Mouse (Mus musculus): ENCODE data around the gene Zfp420.

Gene Zfp420

DNA sequence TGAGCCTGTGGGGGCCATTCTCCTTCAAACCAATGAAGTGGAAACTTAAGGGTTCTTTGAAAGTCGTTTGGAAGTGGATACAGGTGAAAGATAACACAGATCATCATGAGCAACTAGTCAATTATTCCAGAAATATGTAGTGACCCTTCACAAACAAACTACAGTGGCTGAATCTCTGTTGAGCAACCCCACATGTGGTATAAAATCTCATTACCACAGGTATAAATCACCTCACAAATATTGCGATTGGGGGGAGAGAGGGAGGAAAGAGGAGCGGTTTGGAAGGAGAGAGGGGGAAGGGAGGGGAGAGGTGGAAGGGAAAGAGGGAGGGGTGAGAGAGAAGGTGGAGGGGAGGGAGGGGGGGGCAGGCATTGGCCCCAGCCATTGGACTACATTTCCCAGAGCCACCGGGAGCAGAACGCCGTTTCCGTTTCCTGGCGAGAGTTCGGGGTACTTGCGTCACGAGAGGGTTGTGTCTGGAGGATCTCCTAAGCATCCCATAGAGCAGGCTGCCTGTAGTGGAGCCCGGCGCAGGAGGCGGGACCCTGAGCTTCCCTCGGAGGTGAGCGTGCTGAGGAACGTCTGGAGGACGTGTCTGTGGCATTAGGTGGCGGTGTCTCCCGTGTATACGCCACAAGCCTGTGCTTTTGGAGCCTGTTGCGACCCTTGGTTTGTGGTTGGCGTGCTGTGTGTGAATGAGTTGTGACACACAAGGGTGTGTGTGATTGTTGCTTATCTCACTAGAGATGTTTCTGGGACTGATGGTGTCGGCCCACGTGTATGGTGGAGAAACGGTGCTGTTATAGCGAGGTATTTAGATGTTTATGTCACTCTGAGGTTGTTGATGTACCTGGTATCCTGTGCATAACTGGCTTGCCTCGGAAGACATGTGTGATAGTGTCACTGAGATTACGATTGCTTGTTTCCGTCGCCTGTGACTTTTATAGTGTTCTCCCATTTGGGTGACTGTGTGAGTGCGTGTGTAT lies at the start of gene Zfp420:
Zfp420 (plus strand) TSS at position 448 of the 986 bp plus-strand sequence.
- peak; percentile 99 for DNase-seq

DNA sequence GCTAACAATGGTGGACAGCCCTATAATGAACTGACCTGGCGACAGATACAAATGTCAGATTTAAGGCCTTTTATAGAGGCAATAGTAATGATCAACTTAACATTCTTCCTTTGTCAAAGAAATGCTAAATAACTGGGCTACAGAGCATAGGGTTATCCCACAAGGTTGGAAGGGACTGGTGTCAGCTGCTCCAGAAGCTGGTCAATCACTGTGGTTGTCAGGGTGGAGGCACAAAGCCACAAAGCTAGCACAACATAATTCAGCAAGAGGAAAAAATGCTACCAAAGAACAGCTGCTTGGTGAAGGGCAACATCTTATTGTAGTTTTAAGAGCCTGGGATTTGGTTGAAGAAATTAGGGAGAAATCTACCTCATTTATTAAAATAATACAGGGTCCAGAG lies 47.5 kb upstream of the Zfp420 start:
- DNase-seq: peak; percentile 73

DNA sequence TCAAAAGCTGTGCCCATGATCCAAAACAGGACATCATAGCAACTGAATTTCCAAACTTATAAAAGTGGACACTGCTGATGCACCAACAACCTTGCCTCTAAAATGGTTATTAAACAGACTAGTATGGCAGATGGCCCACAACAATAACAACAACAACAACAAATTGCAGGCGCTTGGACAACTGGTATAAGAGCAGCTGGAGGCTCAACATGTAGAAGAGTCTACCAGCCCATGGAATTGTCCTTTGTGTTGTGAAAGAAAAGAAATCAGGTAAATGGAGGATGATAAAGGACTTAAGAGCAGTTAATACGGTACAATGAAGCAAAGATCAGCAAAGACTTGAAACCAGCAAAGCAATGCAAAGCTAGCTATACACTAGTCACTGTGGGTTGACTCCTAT lies 45.4 kb upstream of the Zfp420 start:
- DNase-seq: peak; percentile 60

DNA sequence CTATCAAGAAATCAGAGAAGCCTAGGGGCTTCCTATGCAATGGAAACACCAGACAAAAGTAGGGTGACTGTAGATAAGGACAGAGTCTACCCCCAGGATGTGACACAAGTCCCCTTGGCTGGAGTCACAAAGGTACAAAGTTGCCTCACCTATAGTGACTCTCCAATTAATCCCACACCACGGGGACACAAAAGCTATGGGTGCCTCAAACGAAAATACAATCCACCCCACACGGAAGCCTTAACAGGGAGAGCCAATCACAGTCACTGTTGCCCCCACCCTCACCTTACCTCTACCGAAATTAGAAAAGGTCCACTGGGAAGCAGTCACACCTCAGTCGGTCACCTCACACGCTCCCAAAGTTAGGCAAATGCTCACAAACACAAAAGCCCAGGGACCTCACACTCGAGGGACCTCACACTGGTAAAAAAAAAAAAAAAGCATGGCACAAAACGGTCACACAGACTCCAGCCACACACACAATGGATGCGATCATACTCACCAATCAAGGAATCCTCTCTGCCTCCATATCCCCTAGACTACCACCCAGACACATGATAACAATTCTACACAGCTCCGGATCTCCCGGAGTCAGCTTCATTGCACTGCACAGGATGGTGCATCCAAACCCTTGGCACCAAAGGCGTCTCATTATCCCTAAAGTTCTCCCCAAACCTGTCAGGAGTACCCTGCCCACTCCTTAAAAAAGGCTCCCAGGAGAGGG lies 44.6 kb upstream of the Zfp420 start:
- DNase-seq: peak; percentile 85

DNA sequence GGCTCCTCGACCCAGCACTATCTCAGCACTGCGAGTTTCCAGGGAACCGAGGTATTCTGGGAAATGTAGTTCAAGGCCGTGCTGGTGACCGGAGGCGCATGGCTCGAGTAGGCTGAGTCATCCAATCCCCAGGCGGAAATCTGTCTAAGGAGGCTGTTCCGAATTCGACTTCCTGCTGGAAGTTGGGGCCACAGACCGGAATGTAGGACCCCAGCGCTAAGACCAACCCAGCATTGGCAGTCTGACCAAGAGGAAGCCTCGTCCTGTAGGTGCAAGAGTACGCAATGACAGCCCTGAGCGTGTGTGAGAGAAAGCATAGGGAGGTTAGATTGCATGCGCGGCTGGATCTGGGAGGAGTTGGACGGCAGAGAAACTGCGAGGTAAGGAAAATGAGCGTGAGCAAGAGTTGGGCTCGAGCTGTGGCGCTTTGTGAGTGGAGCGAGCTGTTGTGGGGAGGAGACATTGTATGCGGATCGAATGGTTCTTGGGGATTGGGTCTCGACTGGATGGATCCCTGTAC lies 43.8 kb upstream of the Zfp420 start, which contains the start of gene Zfp790:
Zfp790 (plus strand) TSS at position 205 of the 520 bp plus-strand sequence.
- peak; percentile 99 for DNase-seq

DNA sequence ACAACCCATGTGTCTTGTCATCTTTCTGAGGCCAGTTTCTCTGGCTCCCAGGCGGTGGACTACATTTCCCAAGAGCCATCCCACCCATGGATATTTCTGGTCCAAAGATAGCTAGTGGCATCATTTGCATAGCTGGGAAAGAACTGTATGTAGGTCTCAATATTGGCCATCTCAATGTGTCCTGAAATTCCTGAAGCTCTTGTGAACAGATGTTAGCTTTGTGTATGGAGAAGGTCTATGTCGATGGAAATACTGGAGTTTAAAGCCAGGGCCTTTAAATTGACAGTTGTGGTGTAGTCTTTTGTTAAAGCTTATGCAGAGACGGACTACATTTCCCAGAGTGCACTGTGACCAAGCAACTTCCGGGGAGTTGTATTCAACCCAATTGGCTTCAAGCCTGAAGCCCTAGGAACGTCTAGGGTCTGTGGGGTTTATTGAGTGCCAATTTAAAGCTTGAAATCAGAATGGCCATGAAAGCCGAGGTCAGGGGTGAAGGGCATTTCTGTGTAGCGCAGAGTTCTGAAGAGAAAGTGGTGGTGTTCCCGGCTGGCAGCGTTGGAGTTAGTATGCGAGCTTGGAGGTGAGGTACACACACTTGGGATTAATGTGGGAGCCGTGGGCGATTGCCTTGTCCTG lies 41.0 kb upstream of the Zfp420 start:
- DNase-seq: peak; percentile 97

GRCm38 (mm10) chr7:29828001-29828400 lies 31.8 kb upstream of the Zfp420 start:
- peak; percentile 71 for DNase-seq

GRCm38 (mm10) chr7:29829804-29830203 lies 30.0 kb upstream of the Zfp420 start:
- DNase-seq: peak; percentile 48

DNA sequence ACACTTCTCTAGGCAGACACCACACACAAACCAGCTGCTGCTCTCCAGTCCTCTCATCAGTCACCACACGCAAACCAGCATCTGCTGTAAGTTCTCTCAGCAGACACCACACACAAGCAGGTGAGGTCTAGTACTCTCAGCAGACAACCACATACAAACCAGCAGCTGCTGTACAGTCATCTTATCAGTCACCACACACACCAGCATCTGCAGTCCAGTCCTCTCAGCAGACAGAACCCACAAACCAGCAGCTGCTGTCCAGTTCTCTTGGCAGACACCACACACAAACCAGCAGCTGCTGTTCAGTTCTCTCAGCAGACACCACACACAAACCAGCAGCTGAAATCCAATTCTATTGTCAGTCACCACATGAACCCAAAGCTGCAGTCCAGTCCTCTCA lies 23.0 kb upstream of the Zfp420 start:
- peak; percentile 34 for DNase-seq

DNA sequence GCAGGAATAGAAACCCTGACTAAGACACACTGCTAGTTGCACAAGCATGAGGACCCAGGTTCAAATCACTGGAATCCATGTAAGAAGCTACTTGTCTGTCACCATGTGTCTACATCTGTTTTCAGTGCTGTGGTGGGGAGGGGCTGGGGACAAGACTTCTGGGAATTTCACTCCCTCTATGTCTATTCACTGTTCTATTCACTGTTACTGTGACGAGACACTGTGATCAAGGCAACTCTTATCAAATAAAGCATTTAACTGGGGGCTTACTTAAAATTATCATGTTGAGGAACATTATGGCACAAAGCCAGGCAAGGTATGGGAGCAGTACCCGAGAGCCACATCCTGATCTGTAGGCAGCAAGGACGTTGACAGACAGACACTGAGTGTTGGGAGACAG lies 20.5 kb upstream of the Zfp420 start:
- no peak for DNase-seq

DNA sequence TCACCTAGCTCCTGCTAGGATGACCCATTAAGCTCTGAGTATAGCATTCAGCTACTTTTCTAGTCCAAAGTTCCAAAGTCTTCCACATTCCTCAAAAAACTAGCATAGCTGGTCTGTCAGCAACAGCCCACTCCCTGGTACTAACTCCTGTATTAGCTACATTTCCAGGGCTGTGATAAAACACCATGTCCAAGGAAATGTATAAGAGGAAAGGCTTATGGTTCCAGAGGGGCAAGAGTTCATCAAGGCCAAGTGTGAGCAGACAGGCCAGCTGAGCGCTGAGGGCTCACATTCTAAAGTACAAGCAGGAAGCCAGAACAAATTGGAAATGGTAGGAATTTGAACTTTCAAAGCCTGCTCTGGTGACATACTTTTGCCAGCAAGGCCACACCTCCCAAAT lies 17.7 kb upstream of the Zfp420 start:
- peak; percentile 17 for DNase-seq

DNA sequence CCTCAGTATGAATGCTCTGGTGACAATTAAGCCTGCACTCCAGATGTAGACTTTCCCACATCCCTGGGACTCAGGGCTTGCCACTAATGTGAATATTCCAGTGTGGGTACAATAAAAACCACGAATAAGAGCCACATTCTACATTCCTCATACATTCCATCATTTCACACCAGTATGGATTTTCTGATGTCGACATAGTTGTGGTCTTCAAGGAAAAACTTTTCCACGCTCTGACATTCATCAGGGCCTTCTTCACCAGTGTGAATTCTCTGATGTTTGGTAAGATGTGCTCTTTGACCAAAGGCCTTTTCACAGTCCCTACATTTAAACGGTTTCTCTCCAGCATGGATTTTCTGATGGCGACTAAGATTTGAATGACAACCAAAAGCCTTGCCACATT lies 15.2 kb upstream of the Zfp420 start:
- no peak for DNase-seq

- peak; percentile 58 for DNase-seq
Measured at GRCm38 (mm10) chr7:29852831-29853218, 7.0 kb upstream of the Zfp420 start.

DNA sequence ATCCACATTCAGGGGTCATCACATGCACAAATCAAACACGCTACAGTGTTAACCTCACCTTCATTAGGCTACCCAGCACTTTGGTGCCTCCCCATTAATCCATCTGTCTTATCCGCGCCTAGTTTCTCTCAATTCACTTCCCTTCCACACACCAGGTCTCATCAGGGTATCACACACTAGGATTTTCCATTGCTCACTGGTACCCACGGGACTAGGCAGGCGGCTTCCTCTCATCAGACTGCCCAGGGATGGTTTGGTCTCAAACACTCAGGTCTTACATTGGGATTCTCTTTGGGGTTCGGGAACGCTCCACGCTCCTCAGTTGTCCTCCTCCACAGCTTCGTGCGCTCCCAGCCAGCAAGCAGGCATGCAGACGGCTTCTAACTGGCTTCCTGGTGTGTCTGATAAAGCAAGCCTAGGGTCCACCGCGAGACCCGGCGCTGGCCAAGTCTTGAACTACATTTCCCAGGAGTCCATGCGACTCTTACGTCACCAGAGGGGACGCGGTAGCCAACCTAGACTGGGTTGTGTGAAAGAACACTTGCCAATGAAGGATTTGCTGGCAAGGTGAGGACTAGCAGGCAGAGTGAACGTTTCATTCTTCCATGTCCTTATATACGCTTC lies 6.4 kb upstream of the Zfp420 start, which contains the start of gene Zfp940:
Zfp940 (minus strand) TSS at position 451 of the 624 bp plus-strand sequence.
- peak; percentile 98 for DNase-seq

GRCm38 (mm10) chr7:29861660-29862059 lies 1.9 kb downstream of the Zfp420 start:
- no peak for DNase-seq

DNA sequence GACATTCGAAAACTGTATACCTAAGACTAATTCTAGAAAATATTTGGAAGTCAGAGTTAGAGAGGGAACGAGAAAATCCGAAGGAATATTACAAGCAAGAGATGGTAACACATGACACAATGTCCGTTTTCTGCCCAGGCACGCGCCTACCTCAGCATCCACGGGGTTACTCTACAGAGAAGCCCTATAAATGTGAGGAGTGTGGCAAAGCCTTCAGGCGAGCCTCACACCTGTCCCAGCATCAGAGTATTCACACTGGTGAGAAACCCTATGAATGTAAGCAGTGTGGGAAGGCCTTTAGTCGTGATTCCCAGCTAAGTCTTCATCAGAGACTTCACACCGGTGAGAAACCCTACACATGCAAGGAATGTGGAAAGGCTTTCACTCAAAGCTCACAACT lies 14.5 kb downstream of the Zfp420 start:
- DNase-seq: peak; percentile 60

DNA sequence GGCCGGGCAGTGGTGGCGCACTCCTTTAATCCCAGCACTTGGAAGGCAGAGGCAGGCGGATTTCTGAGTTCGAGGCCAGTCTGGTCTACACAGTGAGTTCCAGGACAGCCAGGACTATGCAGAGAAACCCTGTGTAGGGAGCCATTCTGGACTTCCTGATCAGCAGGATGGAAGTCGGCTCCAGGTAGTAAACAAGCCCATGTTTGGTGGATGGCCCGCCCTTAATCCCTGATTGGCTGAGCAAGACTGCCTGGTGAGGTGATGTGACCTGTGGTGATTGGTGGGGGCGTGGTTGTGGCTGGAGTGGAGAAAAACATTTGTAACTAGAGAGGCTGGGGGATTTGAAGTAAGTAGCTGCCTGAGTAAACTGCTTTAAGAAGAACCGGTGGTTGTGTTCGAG lies 17.8 kb downstream of the Zfp420 start:
- DNase-seq: peak; percentile 77

DNA sequence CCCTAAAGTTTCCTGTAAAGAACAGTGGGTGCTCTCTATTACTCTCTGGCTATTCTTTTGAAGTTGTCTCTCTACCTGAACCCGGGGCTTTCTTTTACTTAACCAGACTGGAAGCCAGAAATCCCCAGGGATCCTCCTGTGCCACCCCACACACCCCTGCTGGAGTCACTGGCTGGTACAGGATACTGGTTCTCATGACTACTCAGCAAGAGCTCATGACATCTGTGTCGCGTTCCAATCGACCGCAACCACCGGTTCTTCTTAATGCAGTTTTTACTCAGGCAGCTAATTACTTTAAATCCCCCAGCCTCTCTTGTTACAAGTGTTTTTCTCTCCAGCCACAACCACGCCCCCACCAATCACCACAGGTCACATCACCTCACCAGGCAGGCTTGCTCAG lies 20.3 kb downstream of the Zfp420 start:
- peak; percentile 30 for DNase-seq

- peak; percentile 29 for DNase-seq
Measured at GRCm38 (mm10) chr7:29880916-29881315, 21.1 kb downstream of the Zfp420 start.

GRCm38 (mm10) chr7:29890501-29890900 lies 30.7 kb downstream of the Zfp420 start:
- peak; percentile 62 for DNase-seq

DNA sequence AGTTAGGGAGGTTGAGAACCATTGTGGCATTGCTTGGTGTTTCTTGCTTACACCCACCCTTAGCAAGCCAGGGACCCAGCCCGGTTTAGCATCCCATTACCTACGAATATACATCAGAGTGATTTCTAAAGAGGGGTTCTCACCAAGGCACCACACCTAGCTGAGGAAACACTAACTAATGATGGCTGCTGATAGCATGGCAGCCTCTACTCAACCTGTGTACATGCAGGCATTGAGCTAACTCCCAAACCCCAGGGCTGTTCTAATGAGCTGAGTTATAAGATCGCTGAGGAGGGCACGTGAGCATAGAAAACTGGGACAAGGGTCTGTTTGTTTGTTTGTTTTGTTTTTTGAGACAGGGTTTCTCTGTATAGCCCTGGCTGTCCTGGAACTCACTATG lies 33.0 kb downstream of the Zfp420 start:
- DNase-seq: peak; percentile 78

DNA sequence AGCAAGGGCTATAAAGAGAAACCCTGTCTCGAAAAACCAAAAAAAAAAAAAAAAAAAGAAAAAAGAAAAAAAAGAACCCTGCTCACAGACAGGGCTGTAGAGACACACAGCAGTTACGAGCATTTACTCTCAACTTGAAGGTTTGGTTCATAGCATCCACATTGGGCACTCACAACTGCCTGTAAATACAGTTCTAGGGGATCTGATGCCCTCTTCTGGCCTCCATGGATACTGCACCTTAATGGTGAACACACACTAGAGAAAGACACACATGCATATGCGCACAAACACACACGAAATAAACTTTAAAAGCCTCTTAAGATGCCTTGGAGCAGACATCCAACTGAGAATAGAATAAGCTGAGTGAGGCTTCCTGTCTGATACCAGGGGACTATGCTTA lies 38.6 kb downstream of the Zfp420 start:
- DNase-seq: no peak
